Mouse (Mus musculus) embryonic facial prominence, embryonic 13.5 days (tissue): ENCODE results near the gene Defb15. TPM values are rescaled to one million over a fixed set of nuclear protein-coding genes. Genes with fewer than 3 reads are reported as not detected.
"Not testable (repeated sequence)": the region's sequence is repeated elsewhere in the genome, so short reads cannot be mapped to it uniquely, and the experiment has no call there.

Experiments used
- ATAC-seq: fragments of 200-750 bp; cut with Nextera tagmentation; 2 replicates; pipeline ENCODE4 v1.8.0; 2017; ENCODE audit warnings: low read depth; ENCODE audit not compliant: insufficient number of reproducible peaks, insufficient read depth, low FRiP score, low TSS enrichment
- H3K27ac ChIP-seq: fragments of 300-500 bp; sonication (generic); 2 replicates; pipeline ENCODE4 v1.5.1; 2015; ENCODE audit warnings: moderate library complexity, mild to moderate bottlenecking, inconsistent platforms
- H3K27me3 ChIP-seq: fragments of 300-500 bp; sonication (generic); 2 replicates; pipeline ENCODE4 v1.6.1; 2015; ENCODE audit warnings: mild to moderate bottlenecking, inconsistent platforms
- H3K36me3 ChIP-seq: fragments of 300-500 bp; sonication (generic); 2 replicates; pipeline ENCODE4 v1.6.1; 2015; ENCODE audit warnings: mild to moderate bottlenecking, inconsistent platforms
- H3K4me1 ChIP-seq: fragments of 300-500 bp; sonication (generic); 2 replicates; pipeline ENCODE4 v1.6.1; 2015; ENCODE audit warnings: inconsistent platforms
- H3K4me2 ChIP-seq: fragments of 300-500 bp; sonication (generic); 2 replicates; pipeline ENCODE4 v1.6.1; 2015; ENCODE audit warnings: moderate library complexity, mild to moderate bottlenecking, inconsistent platforms
- H3K4me3 ChIP-seq: fragments of 300-500 bp; sonication (generic); 2 replicates; pipeline ENCODE4 v1.5.1; 2015; ENCODE audit warnings: mild to moderate bottlenecking, inconsistent platforms
- H3K9ac ChIP-seq: fragments of 300-500 bp; sonication (generic); 2 replicates; pipeline ENCODE4 v1.6.1; 2015; ENCODE audit warnings: mild to moderate bottlenecking, inconsistent platforms
- H3K9me3 ChIP-seq: fragments of 300-500 bp; sonication (generic); 2 replicates; pipeline ENCODE4 v1.6.1; 2016; ENCODE audit warnings: inconsistent platforms
- WGBS: fragments of 180-500 bp; shearing (Covaris S2); methylation state at CpG from one replicate; pipeline ENCODE4 v1.1.7; 2015; ENCODE audit warnings: mixed read lengths; 5-methylcytosine and 5-hydroxymethylcytosine counted together
- polyA plus RNA-seq: library from polyadenylated mRNA; unstranded; fragments of >200 nt; fragmentation: Nextera tagmentation; extraction: Ambion mirVana; gene quantifications from 2 replicates; pipeline ENCODE4 v1.2.1, GENCODE M21; 2015

Gene Defb15
- polyA plus RNA-seq, 1 experiment from 2014 or later, result not detected

- no peaks in the 10 kb centered on the region for H3K36me3 ChIP-seq
- H3K4me2 ChIP-seq, result no peak overlapping the region
- 90% methylated on average over 3 of the region's 3 CpGs for WGBS
- no peak overlapping the region for H3K9ac ChIP-seq
- no peak overlapping the region for H3K27ac ChIP-seq
- no peaks in the 10 kb centered on the region for H3K27me3 ChIP-seq
- ATAC-seq, result no peak
- H3K9me3 ChIP-seq, result no peaks in the 10 kb centered on the region
- H3K4me1 ChIP-seq, result no peaks in the 10 kb centered on the region
- H3K4me3 ChIP-seq, result no peak overlapping the region
These were observed 16.9 kb downstream of the Defb15 start for GRCm38 (mm10) chr8:21915625-21916024.

DNA sequence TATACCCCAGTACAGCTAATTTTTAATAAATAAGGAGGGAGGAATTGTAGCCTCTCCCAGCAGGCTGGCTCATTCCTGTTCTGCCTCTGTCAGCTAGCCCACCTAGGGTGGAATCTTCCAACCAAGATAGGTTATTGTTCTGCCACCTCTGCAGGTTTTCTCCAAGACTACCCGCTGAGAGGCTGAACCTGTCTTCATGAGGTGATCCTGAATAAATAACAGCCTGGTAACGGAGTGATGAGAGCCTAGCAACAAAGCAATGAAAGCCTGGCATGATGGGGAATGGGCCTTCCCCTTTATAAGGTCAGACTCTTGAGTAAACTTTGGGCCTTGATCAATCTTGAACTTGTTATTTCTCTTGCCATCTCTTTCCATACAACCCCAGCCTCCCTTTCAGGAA lies 20.0 kb downstream of the Defb15 start:
- H3K9ac ChIP-seq, result no peak overlapping the region
- H3K36me3 ChIP-seq, result no peaks in the 10 kb centered on the region
- no peaks in the 10 kb centered on the region for H3K27me3 ChIP-seq
- no peak overlapping the region for H3K4me3 ChIP-seq
- H3K4me1 ChIP-seq, result no peaks in the 10 kb centered on the region
- H3K9me3 ChIP-seq, result no peaks in the 10 kb centered on the region
- H3K4me2 ChIP-seq, result no peak overlapping the region
- 17% methylated on average over 2 of the region's 2 CpGs for WGBS
- no peak for ATAC-seq
- H3K27ac ChIP-seq, result no peak overlapping the region

GRCm38 (mm10) chr8:21911931-21912330 lies 20.6 kb downstream of the Defb15 start:
- H3K9me3 ChIP-seq, result no peaks in the 10 kb centered on the region
- H3K27me3 ChIP-seq, result no peaks in the 10 kb centered on the region
- H3K4me1 ChIP-seq, result no peaks in the 10 kb centered on the region
- no peak for ATAC-seq
- no peaks in the 10 kb centered on the region for H3K36me3 ChIP-seq
- H3K4me2 ChIP-seq, result no peak overlapping the region
- H3K9ac ChIP-seq, result no peak overlapping the region
- H3K4me3 ChIP-seq, result no peak overlapping the region
- 10% methylated on average over 1 of the region's 1 CpGs for WGBS
- H3K27ac ChIP-seq, result no peak overlapping the region

GRCm38 (mm10) chr8:21906290-21906689 lies 26.2 kb downstream of the Defb15 start, which contains the start of gene Defb11:
Defb11 (minus strand) TSS chr8:21906412.
- not testable (repeated sequence) for H3K9ac ChIP-seq, H3K4me3 ChIP-seq, H3K36me3 ChIP-seq, H3K27me3 ChIP-seq, ATAC-seq, H3K9me3 ChIP-seq, H3K4me2 ChIP-seq, H3K27ac ChIP-seq, H3K4me1 ChIP-seq

GRCm38 (mm10) chr8:21885321-21885720 lies 47.2 kb downstream of the Defb15 start, which contains the start of gene Defb9:
Defb9 (minus strand) TSS chr8:21885421.
- not testable (repeated sequence) for ATAC-seq, H3K4me1 ChIP-seq, H3K4me3 ChIP-seq, H3K36me3 ChIP-seq, H3K27ac ChIP-seq, H3K27me3 ChIP-seq, H3K9me3 ChIP-seq, H3K4me2 ChIP-seq, H3K9ac ChIP-seq

Other genes with a start within 250 kb of the Defb15 start
- not detected in 2 replicates for gene AY761184, start 229.1 kb downstream of the Defb15 start, polyA plus RNA-seq
- gene Defa24, start 198.2 kb downstream of the Defb15 start, polyA plus RNA-seq, result 2.5 TPM in 1 of 2 replicates, not detected in the other
- gene Defb50, start 109.2 kb downstream of the Defb15 start, polyA plus RNA-seq, result not detected in 2 replicates
- gene Defb2, start 92.8 kb downstream of the Defb15 start, polyA plus RNA-seq, result not detected in 2 replicates
- gene Defb10, start 73.8 kb downstream of the Defb15 start, polyA plus RNA-seq, result not detected in 2 replicates
- not detected in 2 replicates for gene Defb9, start 47.3 kb downstream of the Defb15 start, polyA plus RNA-seq
- gene Defb11, start 26.3 kb downstream of the Defb15 start, polyA plus RNA-seq, result not detected in 2 replicates
- gene Defb35, start 5.6 kb upstream of the Defb15 start, polyA plus RNA-seq, result not detected in 2 replicates
- not detected in 2 replicates for gene Defb13, start 14.1 kb upstream of the Defb15 start, polyA plus RNA-seq
- not detected in 2 replicates for gene Fam90a1a, start 26.0 kb upstream of the Defb15 start, polyA plus RNA-seq
- gene Ccdc70, start 37.1 kb upstream of the Defb15 start, polyA plus RNA-seq, result not detected in 2 replicates
- 0.55 and 0.96 TPM in 2 replicates for gene Atp7b, start 127.6 kb upstream of the Defb15 start, polyA plus RNA-seq
- 39.1 and 40.8 TPM in 2 replicates for gene Alg11, start 128.0 kb upstream of the Defb15 start, polyA plus RNA-seq
- 0.17 TPM in 1 of 2 replicates, not detected in the other for gene Nek5, start 192.3 kb upstream of the Defb15 start, polyA plus RNA-seq
- gene Nek3, start 233.7 kb upstream of the Defb15 start, polyA plus RNA-seq, result 4.1 and 5.6 TPM in 2 replicates